Mouse (Mus musculus) CD4-positive helper T cell, adult 2 months (primary cell): ENCODE measurements around the gene 1700025G04Rik.

Experiments used
- DNase-seq: peaks from one replicate; pipeline ENCODE4 v3.0.0-alpha.2; 2012; ENCODE audit warnings: low read depth, missing footprints, low spot score

Gene 1700025G04Rik

DNA sequence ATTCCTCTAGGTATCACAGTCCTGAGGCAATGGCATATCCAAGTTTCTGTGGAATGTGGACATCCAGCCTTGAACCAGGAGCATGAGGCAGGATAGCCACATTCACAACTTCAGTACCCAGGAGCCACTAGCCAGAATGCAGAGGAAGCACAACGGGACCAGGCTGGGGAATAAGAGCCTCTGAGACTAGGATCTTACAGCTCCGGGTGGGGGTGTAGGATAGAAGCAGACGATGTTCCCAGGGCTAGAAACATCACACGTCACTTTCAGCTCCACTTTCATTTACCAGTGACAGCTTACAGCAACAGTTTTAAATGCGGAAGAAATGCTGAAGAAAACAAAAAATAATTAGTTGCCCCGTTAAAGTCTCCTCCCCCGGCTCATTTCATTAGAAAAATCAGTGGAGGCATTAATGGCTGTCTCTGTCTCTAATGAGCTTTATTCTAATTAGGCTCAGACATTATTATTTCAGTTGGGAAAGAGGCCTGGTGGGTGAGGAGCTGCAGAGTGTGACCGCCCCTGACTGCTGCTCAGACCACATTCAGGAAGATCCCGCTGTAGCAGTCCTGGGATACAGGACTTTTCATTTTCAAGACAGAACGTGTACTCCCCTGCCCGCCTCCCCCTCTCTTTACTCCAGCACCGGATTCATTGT lies 189.1 kb downstream of the 1700025G04Rik start:
- DNase-seq = no peak

DNA sequence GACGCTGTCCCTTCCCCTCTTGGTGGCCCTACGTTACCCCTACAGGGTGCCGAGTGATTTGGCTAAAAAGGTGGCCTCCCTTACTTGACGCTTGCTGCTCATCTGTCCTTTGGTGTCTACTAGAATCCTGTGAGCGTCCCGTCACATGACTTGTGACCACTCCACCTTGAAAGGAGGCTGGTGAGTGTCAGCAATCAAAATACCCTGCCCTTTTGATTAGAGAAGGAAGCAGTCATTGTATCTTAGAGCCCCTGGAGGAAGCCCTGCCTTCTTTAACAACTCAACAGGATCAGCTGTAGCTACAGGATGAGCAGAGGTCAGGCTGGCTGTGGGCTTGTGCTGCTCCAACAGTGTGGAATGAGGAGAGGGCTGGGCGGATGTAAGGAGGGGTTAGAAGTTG lies 190.0 kb downstream of the 1700025G04Rik start:
- no peak for DNase-seq

DNA sequence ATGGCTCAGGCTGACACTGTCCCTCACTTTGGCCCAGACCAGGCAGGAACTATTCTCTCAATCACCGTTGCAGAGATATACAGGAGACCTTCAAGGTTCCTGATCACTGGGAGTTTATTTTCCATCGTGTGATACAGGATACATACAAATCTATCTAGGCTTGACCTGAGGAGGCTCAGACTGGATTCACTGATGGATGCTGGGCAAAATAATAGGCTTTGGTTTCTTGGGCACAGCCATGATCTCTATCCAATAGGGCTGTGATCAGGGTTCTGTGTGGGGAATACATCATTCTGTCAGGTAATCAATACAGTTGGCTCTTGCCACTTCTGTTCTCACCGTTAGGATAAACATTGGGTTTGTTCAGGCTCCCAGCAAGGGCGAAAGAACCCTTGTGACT lies 194.5 kb downstream of the 1700025G04Rik start:
- DNase-seq = no peak

DNA sequence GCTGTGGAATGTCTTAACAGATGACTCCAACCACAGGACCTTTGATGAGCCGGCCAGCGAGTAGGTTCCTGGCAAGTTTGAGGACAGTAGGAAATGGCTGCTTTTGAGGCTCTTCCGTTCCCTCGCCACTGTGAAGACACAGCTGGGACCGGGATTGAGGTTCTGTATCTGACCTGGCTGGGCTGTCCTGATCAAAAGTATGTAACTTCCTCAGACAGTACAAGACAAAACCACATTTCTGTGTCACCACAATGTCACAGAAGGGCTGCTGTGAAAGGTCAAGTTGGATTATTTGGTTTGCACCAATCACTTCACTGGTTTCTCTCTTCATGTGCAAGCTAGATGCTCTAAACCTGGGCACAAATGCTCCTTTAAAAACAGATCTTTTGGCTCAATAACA lies 195.9 kb downstream of the 1700025G04Rik start:
- peak; percentile 12 for DNase-seq

DNA sequence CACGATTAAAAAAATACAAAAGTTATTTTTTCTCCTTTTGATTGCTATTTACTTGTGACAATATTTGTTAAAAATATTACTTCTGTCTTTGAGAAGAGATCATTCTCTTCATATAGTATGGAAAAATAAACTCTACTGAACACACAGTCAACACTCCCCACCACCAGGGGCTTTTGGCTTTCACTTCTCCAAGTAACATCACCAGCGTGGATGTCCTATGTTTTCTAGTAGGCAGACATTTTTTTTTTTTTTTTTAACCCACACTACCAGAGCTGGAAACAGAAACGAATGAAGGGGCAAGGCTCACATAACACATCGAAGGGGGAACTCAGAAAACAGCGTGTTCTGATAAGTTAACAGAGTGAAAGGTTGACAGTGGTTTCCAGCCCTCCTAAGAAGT lies 197.9 kb downstream of the 1700025G04Rik start:
- no peak for DNase-seq

DNA sequence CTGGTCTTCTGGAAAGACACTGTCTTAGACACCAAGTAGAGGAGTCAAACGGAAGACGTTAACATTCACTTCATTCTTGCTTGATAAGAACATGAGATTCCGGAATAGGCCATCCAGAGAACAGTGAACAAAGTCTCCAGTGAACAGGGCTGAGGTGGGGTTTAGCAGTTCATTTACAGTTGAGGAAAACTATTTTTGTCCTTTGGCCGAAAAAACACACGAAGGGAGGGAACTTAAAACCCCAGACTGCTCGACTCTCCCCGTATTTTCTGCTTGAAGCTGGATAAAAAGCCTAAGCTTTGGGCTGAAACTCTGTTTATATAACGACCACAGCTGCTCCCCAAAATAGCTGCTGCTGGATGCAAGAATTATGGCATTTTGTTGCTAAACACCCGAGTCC lies 198.7 kb downstream of the 1700025G04Rik start:
- no peak for DNase-seq

DNA sequence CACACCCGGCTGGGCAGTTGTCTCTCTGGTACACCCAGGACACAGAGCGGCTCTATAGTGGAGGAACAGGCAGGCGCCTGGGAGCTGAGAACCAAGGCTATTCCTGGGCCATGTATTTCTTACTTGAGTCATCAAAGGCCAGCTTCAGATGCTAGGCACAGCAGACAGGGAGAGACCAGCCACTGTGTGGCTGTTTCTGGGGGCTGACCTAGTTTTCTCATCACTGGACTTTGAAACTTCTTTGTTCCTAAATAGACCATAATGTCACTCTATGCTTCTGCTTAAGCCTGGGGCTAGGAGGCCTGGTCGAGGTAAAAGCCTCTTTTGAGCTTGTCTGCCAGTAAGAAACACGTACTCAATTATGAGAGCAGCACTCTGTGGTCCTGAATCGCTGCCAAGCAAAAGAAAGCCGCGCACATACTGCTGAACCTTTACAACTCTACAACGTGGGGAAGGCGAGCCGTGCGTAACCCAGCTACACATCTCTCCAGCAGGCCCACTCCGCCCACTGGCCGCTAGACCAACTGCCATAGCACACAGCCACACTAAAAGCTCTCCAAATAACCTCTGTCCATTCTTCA lies 199.8 kb downstream of the 1700025G04Rik start:
- no peak for DNase-seq

DNA sequence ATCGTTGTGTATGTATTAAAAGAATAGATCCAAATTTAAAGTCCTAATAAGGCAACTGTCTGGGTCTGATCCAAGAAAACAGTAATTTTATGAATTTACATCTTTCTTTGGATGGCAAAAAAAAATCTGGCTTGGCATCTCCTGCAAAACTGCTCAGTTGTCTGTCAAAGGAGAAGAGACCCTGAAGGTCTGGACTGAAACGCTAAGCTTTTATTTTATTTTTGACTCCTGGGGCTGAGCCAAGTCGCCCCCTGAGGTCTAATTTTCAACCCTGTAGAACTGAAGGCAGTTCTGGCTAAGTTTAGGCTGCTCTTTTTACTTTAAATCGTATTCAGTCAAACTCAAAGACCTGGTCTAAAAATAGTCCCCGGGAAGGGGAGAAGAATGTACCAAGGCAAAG lies 202.3 kb downstream of the 1700025G04Rik start:
- no peak for DNase-seq

DNA sequence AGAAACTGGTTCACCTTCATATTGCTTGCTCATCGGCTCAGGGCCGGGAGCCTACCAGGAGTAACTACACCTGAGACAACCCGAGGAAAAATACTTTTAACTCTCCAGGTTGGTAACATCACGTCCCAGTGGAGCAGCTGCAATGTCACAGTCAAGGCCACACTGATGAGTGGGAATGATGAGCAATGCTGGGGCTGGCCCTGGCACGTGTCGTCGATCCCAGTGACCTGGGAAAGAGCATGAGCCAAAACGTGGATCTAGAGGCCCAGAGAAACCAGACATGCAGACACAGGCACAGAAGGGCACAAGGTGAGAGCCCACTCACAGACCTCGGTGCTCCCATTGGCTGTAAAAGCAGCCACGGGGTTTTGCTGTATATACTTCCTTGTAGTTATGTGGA lies 202.8 kb downstream of the 1700025G04Rik start:
- DNase-seq = no peak

DNA sequence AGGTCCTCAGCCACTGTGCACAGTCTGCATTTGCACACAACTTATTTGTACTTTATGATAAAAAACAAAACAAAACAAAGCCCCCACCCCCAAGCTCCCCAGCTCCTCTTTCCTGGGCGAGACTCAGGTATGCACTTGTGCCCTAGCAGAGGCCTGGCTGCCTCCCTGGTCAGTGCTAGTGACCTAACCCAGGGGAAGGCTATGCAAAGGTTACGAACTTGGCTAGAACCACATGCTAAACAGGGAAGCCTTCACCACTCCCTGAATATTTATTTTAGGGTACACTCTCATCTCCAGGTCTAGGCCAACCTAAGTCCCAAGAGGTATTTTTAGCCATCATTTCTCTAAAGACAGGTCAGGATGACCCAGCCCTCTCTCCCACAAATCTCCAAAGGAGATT lies 203.8 kb downstream of the 1700025G04Rik start:
- no peak for DNase-seq

DNA sequence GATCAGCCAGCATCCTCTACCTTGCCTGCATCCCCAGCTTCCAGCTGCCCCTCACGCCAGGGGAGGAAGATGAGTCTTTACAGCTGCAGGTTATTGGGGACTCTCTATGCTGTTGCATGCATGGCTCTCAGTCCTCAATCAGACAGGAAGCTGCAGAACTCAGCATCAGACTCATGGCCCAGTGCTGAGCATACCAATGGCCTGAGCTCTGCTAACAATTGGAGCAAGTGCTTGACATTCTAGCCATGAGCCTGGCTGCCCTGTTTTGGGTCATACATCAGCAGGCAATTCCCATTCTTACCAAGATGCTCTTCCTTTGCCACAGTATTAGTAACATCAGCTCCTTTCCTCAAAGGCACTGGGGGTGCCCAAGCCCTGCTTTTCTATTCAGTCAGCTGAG lies 208.7 kb downstream of the 1700025G04Rik start:
- no peak for DNase-seq

DNA sequence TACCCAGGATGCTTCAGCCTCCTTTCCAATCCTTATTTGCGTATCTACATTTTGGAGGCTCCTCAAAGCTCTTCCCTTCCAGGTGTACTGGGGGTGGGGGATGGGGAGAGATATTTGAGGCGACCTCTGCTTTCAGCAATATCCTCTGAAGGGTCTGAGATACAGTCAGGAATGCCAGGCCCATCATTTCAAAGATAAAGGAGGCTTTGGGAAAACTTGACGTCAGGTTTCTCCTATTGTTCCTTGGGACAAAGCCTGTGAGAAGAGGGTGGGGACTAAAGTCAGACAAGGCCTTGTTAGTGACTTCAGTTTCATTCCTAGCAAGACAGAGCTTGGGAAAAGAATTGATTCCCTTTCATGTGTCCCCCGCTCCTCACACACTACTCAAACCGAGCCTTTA lies 209.2 kb downstream of the 1700025G04Rik start:
- no peak for DNase-seq

DNA sequence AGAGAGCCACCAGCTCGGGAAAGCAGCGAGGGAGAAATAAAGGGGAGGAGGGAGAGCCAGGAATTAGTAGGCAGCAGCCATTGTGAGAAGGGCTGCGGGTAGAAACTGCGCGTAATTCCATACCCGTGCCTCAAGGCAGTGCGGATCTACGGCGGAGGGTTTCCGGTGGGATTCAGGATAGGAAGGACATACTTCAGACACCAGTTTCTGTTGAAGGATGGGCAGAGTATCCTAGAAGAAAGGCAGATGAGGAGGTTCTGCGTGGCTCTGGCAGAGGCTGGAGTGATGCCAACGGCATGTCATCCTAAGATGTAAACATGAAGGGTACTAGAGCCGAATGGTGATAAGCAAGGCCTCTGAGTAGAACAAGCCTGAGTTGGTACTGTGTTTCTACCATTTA lies 210.0 kb downstream of the 1700025G04Rik start:
- DNase-seq = no peak

DNA sequence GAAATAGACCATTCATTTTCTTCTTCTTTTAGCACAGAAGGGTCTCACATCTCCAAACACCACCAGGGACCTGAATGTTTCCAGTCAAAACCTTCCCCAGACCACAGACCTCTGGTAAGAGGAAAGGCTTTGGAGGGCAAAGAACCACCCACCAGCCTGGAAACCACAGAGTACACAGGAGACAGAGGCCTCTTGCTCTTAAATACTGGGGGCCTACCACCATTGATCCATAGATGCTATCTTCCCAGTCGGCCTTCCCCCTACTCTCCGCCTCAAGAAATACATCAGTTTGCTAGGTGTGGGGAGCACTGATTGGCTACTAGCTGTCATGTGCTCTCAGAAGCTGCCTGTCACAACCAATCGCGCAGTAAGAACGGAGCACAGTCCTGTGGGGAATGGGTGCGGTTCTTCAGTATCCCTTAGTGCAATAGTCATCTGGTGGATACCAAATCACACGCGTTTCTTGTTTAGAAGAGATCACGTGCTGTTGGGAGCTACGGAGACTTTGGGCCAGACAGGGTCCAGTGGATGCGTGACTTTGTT lies 210.5 kb downstream of the 1700025G04Rik start:
- DNase-seq = no peak

DNA sequence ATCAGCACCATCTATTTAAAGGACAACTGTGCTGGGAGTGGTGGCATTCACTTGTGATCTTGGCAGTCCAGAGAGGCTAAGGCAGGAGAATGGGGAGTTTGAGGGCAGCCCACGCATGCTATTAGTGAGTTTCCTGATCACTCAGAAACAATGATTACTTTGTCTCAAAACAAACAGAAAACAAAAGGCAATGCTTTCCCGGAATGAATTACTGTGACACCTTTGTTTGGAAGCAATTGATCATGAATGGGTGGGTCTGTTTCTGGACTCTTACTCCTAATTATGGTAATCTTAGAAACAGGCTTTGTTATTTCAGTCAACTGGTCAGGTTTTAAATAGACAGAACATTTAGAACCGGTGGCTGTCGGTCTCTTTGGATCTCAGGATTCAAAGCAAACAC lies 211.5 kb downstream of the 1700025G04Rik start:
- no peak for DNase-seq

DNA sequence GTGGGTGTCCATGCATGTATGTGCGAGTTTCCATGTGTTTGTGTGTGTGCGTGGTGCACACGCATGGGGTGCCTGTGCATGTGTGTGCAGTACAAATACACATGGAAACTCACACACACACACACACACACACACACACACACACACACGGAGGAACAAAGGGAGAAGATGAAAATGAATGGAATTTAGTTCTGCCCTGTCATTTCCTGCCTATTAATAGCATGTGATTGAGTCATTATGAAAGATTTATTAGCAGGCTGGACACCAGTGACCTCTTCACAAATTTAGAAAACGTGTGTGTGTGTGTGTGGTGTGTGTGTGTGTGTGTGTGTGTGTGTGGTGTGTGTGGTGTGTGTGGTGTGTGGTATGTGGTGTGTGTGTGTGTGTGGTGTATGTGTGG lies 217.0 kb downstream of the 1700025G04Rik start:
- no peak for DNase-seq

DNA sequence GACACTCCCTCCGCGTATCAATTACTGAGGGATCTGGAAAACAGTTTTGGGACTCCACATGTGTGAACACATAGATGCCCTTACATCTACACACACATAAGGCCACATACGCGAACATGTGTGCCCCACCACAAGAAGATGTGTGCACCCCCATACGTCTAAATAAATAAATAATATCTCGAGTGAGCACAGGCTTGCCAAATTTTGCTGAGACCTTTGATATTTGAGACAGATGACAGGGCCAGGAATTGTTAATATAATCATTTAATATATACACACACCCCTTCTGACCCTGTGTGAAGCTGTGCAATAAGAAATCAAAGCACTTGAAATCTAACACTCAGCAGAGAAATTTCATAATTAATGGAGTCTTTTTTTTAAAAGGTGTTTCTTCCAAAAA lies 225.6 kb downstream of the 1700025G04Rik start:
- DNase-seq = no peak

DNA sequence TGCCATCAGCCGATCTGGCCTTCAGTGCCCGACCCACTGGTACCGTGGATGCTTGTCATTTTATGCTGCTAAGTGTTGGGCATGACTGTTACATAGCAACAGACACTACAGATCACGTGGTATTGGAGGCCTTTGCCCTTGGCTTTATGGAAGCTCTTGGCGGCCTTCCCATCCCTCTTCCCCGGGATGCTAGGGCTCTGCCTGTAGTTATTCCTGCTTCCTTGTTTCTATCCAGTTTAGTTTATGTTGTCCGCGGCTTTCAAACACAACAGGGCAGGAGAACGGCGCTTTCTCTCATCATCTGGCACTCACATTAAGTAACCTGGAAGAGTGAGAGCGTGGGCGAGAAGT lies 226.2 kb downstream of the 1700025G04Rik start:
- DNase-seq = no peak

DNA sequence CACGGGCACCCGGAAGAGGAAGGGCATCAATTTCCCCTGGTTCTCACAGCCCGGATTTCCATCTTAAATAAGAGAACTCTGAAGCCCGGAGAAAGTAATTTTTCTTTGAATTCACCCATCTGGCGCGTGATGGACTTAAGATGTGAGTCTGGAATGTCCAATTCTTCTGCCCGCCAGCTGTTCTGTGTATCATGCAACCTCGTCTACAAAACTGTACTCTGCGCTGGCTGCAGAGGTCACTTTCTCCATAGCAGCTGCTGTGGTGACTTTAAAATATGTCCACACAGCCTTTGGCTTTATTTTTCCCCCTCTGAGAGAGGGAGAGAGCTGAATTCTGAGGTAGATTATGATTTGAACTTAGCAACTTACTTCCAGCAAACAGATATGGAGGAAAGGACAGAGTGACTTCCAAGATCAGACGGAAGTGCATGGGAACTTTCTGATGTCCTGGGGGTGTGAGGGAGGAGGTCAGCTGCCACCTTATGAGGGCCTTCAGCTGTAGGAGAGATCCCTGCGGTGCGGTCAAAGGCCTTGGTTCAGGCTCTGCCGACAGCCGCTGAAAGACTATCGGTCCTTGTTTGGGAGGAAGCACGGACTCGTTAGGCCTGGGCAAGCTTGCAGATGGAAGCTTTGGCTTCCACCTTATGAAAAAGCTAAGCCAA lies 226.7 kb downstream of the 1700025G04Rik start:
- no peak for DNase-seq

DNA sequence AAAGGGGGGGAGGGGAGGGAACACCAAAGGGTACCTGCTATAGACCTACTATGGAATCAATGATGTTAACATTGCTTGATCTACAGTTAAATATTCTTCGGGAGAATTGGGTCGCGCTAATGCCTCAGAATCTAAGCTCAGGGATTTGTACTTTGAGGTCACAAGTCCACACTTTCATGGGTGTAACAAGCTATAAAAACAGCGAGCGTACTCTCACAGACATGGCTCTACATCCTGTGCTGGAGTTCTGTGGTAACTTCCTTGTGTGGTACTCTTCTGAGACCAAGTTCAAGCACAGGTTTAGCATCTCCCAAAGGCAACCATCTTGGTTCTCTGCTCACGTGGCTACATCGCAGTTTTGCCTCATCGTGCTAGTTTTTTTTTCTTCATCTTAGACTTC lies 227.8 kb downstream of the 1700025G04Rik start:
- DNase-seq = no peak

DNA sequence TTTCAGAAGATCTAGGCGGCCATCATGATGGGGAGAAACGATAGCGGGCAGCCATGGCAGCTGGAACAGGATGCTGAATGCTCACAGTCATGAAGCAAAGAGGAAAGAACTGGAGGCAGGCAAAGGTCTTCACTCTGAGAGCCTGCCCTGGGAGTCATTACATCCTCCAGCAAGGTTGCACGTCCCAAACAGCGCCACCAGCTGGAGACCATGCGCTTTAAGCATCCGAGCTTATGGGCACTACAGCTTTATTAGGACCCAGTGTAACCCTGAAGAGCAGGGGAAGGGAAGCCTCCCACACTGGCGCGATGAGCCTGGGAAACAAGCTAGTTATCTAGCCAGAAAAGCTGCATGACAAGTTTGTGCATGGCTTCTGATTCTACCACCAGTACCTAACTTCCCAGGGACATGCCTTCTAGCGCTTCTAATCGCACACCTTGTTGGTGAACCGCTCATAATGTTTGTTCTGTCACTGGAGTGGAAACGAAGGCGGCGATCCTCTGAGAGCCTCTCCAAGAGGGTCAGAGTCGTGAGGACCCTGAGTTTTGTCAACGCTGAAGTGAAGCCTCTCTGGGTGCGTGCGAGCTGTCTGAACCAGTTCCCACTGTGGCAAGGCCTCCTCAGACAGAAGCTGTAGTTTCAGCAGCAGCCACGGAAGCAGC lies 228.5 kb downstream of the 1700025G04Rik start:
- DNase-seq = no peak

DNA sequence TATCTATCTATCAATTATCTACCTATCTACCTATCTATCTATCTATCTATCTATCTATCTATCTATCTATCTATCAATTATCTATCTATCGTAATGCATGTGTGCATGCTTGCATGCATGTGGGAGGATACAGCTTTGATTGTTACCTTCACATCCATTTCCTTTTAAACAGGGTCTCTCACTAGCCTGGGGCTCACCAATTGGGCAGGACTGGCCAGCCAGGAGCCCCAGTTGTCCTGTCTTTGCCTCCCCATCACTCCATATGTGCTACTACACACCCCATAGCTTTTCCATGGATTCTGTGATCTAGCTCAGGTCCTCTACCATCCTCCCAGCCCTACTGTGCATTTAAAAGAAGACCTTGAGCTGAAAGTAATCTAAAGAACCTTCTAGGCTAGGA lies 231.5 kb downstream of the 1700025G04Rik start:
- no peak for DNase-seq

DNA sequence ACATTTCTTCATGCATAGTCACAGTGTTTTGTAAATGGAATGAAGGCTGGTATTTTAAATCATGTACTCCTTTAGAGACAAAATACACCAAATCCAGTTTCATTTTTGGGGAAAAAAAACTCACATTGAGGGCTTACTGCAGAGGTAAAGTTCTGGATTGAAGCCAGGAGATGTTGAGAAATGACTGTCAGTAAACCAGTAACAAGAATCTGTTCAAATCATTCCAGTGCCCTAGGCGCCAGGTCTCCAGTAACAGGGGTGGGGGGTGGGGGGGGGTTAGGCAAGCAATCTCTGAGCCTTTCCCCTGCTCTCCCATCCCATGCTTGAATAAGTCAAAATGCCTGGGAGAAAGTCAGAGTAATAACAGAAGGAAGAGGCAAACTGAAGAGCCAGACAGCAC lies 234.4 kb downstream of the 1700025G04Rik start:
- DNase-seq = no peak
